In genomic region chr10:126853286-126853685, GRCm38 (mm10) we compare ENCODE assay signal across 9 mouse cellular contexts. TPM values are rescaled to one million over a fixed set of nuclear protein-coding genes. Genes with fewer than 3 reads are reported as not detected.
DNase-seq lines count a peak whose midpoint lies in the region; TF ChIP-seq lines count a peak whose summit lies in the region.
"Had no signal": no experiment of that assay in that cellular context is flagged by ENCODE, and none has a peak within 500 bp of the region (broad histone marks: within the 10 kb centered on the region; RNA-seq: fewer than 3 reads in every experiment).

No protein-coding gene starts in this region.

- TF ChIP-seq POLR2A in cortical plate, adult 2 months (IDR thresholded peaks at IDR 0.05; ENCODE audit: extremely low read depth, insufficient read depth, low read length) = no peak
- no peak for TF ChIP-seq POLR2A in testis, adult 2 months (IDR thresholded peaks at IDR 0.05; ENCODE audit: control insufficient read depth, low read depth, low read length)

- H3K9me3 ChIP-seq in forebrain, embryonic 10.5 days = no peaks in the 10 kb centered on the region
- H3K9me3 ChIP-seq: neural tube, embryonic 13.5 days had no signal

- H3K4me1 ChIP-seq in cortical plate, adult 2 months (ENCODE audit: control insufficient read depth, insufficient read depth, low read length) = no peaks in the 10 kb centered on the region
- peaks cover 7% of the 10 kb centered on the region for H3K4me1 ChIP-seq in testis, adult 2 months (ENCODE audit: control insufficient read depth, insufficient read depth, low read length)
- H3K4me1 ChIP-seq in forebrain, embryonic 10.5 days = 0 out of 2 replicates have a peak, but pooled peaks cover 4% of the 10 kb centered on the region
- H3K4me1 ChIP-seq: neural tube, embryonic 13.5 days had no signal

- peak; percentile 52 for TF ChIP-seq CTCF in gastrocnemius, adult 2 months (IDR thresholded peaks at IDR 0.05)
- peak; percentile 67 for TF ChIP-seq CTCF in cortical plate, adult 2 months (IDR thresholded peaks at IDR 0.05; ENCODE audit: extremely low read depth, insufficient read depth, low read length)
- TF ChIP-seq CTCF in testis, adult 2 months (IDR thresholded peaks at IDR 0.05; ENCODE audit: control insufficient read depth, insufficient read depth, insufficient replicate concordance, low read depth, low read length) = peak; percentile 60

- no peak overlapping the region for H3K4me3 ChIP-seq in gastrocnemius, adult 2 months
- H3K4me3 ChIP-seq in cortical plate, adult 2 months (ENCODE audit: insufficient read depth, low read length) = no peak overlapping the region
- no peak overlapping the region for H3K4me3 ChIP-seq in testis, adult 2 months (ENCODE audit: control insufficient read depth, low read depth, low read length)
- no peak overlapping the region for H3K4me3 ChIP-seq in forebrain, embryonic 10.5 days
- H3K4me3 ChIP-seq: neural tube, embryonic 13.5 days had no signal

- no peak overlapping the region for H3K27ac ChIP-seq in gastrocnemius, adult 2 months
- H3K27ac ChIP-seq in cortical plate, adult 2 months (ENCODE audit: insufficient read depth, low read length) = no peak overlapping the region
- H3K27ac ChIP-seq in testis, adult 2 months (ENCODE audit: control insufficient read depth, insufficient read depth, low read depth, low read length) = no peak overlapping the region
- no peak overlapping the region for H3K27ac ChIP-seq in forebrain, embryonic 10.5 days
- H3K27ac ChIP-seq: neural tube, embryonic 13.5 days had no signal

- intact Hi-C loops in gastrocnemius, adult 2 months (cut with DNase I) = no loop called here
- intact Hi-C loops in gastrocnemius, postnatal 14 days (cut with DNase I; ENCODE audit: low total_unique reads) = no loop called here

- 84% methylated on average over 10 of the region's 10 CpGs for WGBS in forebrain, embryonic 10.5 days

- DNase-seq in gastrocnemius, adult 2 months = no peak
- no peak for DNase-seq in gastrocnemius, postnatal 14 days
- DNase-seq in right cerebral cortex, adult 18-20 months = peak; percentile 37
- DNase-seq in right cerebral cortex, postnatal 36 days (ENCODE audit: low spot score in 2 of 2) = no peak
- no peak for DNase-seq in forebrain, embryonic 10.5 days (ENCODE audit: extremely low spot score, low spot score)
- no peak for DNase-seq in urinary bladder, adult 18-20 months (ENCODE audit: low spot score in 2 of 2)

- no peaks in the 10 kb centered on the region for H3K36me3 ChIP-seq in testis, adult 2 months (ENCODE audit: control insufficient read depth, insufficient read depth, low read length)
- no peaks in the 10 kb centered on the region for H3K36me3 ChIP-seq in forebrain, embryonic 10.5 days (replicated peaks)
- H3K36me3 ChIP-seq: neural tube, embryonic 13.5 days had no signal

- H3K27me3 ChIP-seq in testis, adult 2 months (ENCODE audit: control insufficient read depth, insufficient read depth, low read length) = no peaks in the 10 kb centered on the region
- H3K27me3 ChIP-seq in forebrain, embryonic 10.5 days (ENCODE audit: poor library complexity, severe bottlenecking) = no peaks in the 10 kb centered on the region
- H3K27me3 ChIP-seq: neural tube, embryonic 13.5 days had no signal

RNA-seq across cellular contexts. Expression of gene Atp23, which starts 47.9 kb away (rescaled TPM):
- total RNA-seq in gastrocnemius, adult 2 months (2021) = 1 to 10 TPM; 1.6 to 2.2 TPM
- total RNA-seq in gastrocnemius, postnatal 14 days (2021) = 1 to 10 TPM; 1.6 to 2.9 TPM
- 10.3 and 10.4 TPM in 2 replicates for polyA plus RNA-seq in cortical plate, adult 2 months (2012; rRNA removed)
- polyA plus RNA-seq in testis, adult 2 months (2012; rRNA removed) = 10.3 TPM in 2 replicates
- polyA plus RNA-seq in forebrain, embryonic 10.5 days (2016; fragmentation: Nextera tagmentation; extraction: Ambion mirVana) = 19.9 and 21.2 TPM in 2 replicates
